Mouse (Mus musculus): ENCODE data around the gene Ninj2. TPM values are rescaled to one million over a fixed set of nuclear protein-coding genes. Genes with fewer than 3 reads are reported as not detected.
A peak's percentile ranks its signal among the peaks of the same experiment; 100 is the strongest.

Ninj2 gene
- polyA plus RNA-seq, 1 experiment, result not detected

DNA sequence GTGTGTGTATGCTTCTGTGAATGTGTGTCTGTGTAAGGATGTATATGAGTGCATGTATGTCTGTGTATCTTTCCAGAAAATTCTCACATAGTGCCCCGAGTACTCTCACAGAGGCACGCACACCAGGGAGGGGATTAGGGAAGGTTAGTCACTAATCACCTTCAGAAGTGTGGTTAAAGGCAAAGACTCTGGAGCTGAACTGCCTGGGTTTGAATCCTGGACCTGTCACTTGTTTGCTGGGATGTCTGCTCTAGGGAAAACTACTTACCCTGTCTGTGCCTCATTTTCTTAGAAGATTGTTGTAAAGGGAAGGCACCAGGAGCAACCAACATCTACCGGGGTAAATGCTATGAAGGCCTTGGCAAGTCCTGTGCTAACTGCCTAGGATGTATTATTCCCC, 22.3 kb downstream of the Ninj2 start:
- H3ac ChIP-seq (ENCODE audit: control insufficient read depth, insufficient read length, low read depth), result no peak overlapping the region
- no peak for TF ChIP-seq FOSL1 (IDR thresholded peaks at IDR 0.05; ENCODE audit: insufficient read depth, low read length, poor library complexity, severe bottlenecking)
- TF ChIP-seq CTCF (IDR thresholded peaks at IDR 0.05; ENCODE audit: control insufficient read depth, insufficient read depth, insufficient read length), result no peak
- TF ChIP-seq MYOG (IDR thresholded peaks at IDR 0.05; ENCODE audit: control insufficient read depth, extremely low read depth, insufficient read length), result no peak
- no peak for TF ChIP-seq USF1 (IDR thresholded peaks at IDR 0.05; ENCODE audit: low read depth)
- no peak for TF ChIP-seq MYOD1 (IDR thresholded peaks at IDR 0.05; ENCODE audit: control insufficient read depth, insufficient read length, low read depth)
- TF ChIP-seq MAX (IDR thresholded peaks at IDR 0.05), result no peak
- no peak for TF ChIP-seq CEBPB (IDR thresholded peaks at IDR 0.05; ENCODE audit: low read depth)
- H3K79me2 ChIP-seq (ENCODE audit: control insufficient read depth, insufficient read depth), result no peaks in the 10 kb centered on the region
- H3K79me3 ChIP-seq (ENCODE audit: low read depth), result no peaks in the 10 kb centered on the region
- H3K36me3 ChIP-seq (ENCODE audit: control insufficient read depth, insufficient read depth), result no peaks in the 10 kb centered on the region
- no peak overlapping the region for H3K4me3 ChIP-seq (ENCODE audit: insufficient read depth, poor library complexity, severe bottlenecking)
- no peaks in the 10 kb centered on the region for H3K27me3 ChIP-seq (ENCODE audit: control insufficient read depth, insufficient read depth, insufficient read length)

- no peak overlapping the region for H3ac ChIP-seq (ENCODE audit: control insufficient read depth, insufficient read length, low read depth)
- no peaks in the 10 kb centered on the region for H3K27me3 ChIP-seq (ENCODE audit: control insufficient read depth, insufficient read depth, insufficient read length)
- TF ChIP-seq USF1 (IDR thresholded peaks at IDR 0.05; ENCODE audit: low read depth), result no peak
- TF ChIP-seq MYOD1 (IDR thresholded peaks at IDR 0.05; ENCODE audit: control insufficient read depth, insufficient read length, low read depth), result no peak
- no peak for TF ChIP-seq MAX (IDR thresholded peaks at IDR 0.05)
- no peak for TF ChIP-seq CTCF (IDR thresholded peaks at IDR 0.05; ENCODE audit: control insufficient read depth, insufficient read depth, insufficient read length)
- TF ChIP-seq FOSL1 (IDR thresholded peaks at IDR 0.05; ENCODE audit: insufficient read depth, low read length, poor library complexity, severe bottlenecking), result no peak
- no peak for TF ChIP-seq MYOG (IDR thresholded peaks at IDR 0.05; ENCODE audit: control insufficient read depth, extremely low read depth, insufficient read length)
- no peak for TF ChIP-seq CEBPB (IDR thresholded peaks at IDR 0.05; ENCODE audit: low read depth)
These were observed 26.7 kb downstream of the Ninj2 start for GRCm38 (mm10) chr6:120119824-120120223.

GRCm38 (mm10) chr6:120124688-120125087, 31.5 kb downstream of the Ninj2 start:
- H3K27me3 ChIP-seq (ENCODE audit: control insufficient read depth, insufficient read depth, insufficient read length), result no peaks in the 10 kb centered on the region
- no peak overlapping the region for H3K4me3 ChIP-seq (ENCODE audit: insufficient read depth, poor library complexity, severe bottlenecking)
- no peaks in the 10 kb centered on the region for H3K79me3 ChIP-seq (ENCODE audit: low read depth)
- TF ChIP-seq CTCF (IDR thresholded peaks at IDR 0.05; ENCODE audit: control insufficient read depth, insufficient read depth, insufficient read length), result no peak
- no peak for TF ChIP-seq USF1 (IDR thresholded peaks at IDR 0.05; ENCODE audit: low read depth)
- TF ChIP-seq CEBPB (IDR thresholded peaks at IDR 0.05; ENCODE audit: low read depth), result no peak
- no peak for TF ChIP-seq MAX (IDR thresholded peaks at IDR 0.05)
- no peak for TF ChIP-seq MYOD1 (IDR thresholded peaks at IDR 0.05; ENCODE audit: control insufficient read depth, insufficient read length, low read depth)
- TF ChIP-seq FOSL1 (IDR thresholded peaks at IDR 0.05; ENCODE audit: insufficient read depth, low read length, poor library complexity, severe bottlenecking), result no peak
- TF ChIP-seq MYOG (IDR thresholded peaks at IDR 0.05; ENCODE audit: control insufficient read depth, extremely low read depth, insufficient read length), result no peak
- no peaks in the 10 kb centered on the region for H3K36me3 ChIP-seq (ENCODE audit: control insufficient read depth, insufficient read depth)
- no peaks in the 10 kb centered on the region for H3K79me2 ChIP-seq (ENCODE audit: control insufficient read depth, insufficient read depth)
- no peak overlapping the region for H3ac ChIP-seq (ENCODE audit: control insufficient read depth, insufficient read length, low read depth)

More at GRCm38 (mm10) chr6:120119824-120120223, 26.7 kb downstream of the Ninj2 start:
- Histone ChIP-seq H3K79me3 (ENCODE audit: low read depth) (no peaks in the 10 kb centered on the region), H3K36me3 (ENCODE audit: control insufficient read depth, insufficient read depth) (no peaks in the 10 kb centered on the region), H3K79me2 (ENCODE audit: control insufficient read depth, insufficient read depth) (no peaks in the 10 kb centered on the region), H3K4me3 (ENCODE audit: insufficient read depth, poor library complexity, severe bottlenecking) (no peak overlapping the region)

DNA sequence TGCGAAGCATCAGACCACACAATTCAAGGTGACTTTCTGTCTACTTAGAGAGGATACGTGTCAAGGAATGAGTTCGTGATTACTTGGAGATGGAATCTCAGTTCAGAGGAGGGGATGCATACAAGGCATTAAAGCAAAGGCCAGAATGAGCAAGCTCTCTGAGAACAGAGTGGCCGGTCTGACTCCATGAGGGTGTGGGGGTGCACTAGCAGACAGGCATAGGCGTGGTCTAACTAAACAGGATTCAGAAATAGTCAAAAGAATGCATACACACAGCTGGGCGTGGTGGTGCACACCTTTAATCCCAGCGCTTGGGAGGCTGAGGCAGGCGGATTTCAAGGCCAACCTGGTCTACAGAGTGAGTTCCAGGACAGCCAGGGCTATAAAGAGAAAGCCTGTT, 33.3 kb downstream of the Ninj2 start:
- Histone ChIP-seq H3ac (ENCODE audit: control insufficient read depth, insufficient read length, low read depth) (no peak overlapping the region), H3K79me3 (ENCODE audit: low read depth) (no peaks in the 10 kb centered on the region), H3K79me2 (ENCODE audit: control insufficient read depth, insufficient read depth) (no peaks in the 10 kb centered on the region), H3K27me3 (ENCODE audit: control insufficient read depth, insufficient read depth, insufficient read length) (no peaks in the 10 kb centered on the region), H3K4me3 (ENCODE audit: insufficient read depth, poor library complexity, severe bottlenecking) (no peak overlapping the region), H3K36me3 (ENCODE audit: control insufficient read depth, insufficient read depth) (no peaks in the 10 kb centered on the region)
- no peak for TF ChIP-seq FOSL1 (IDR thresholded peaks at IDR 0.05; ENCODE audit: insufficient read depth, low read length, poor library complexity, severe bottlenecking)
- no peak for TF ChIP-seq MYOD1 (IDR thresholded peaks at IDR 0.05; ENCODE audit: control insufficient read depth, insufficient read length, low read depth)
- TF ChIP-seq CTCF (IDR thresholded peaks at IDR 0.05; ENCODE audit: control insufficient read depth, insufficient read depth, insufficient read length), result no peak
- TF ChIP-seq MYOG (IDR thresholded peaks at IDR 0.05; ENCODE audit: control insufficient read depth, extremely low read depth, insufficient read length), result no peak
- no peak for TF ChIP-seq USF1 (IDR thresholded peaks at IDR 0.05; ENCODE audit: low read depth)
- no peak for TF ChIP-seq CEBPB (IDR thresholded peaks at IDR 0.05; ENCODE audit: low read depth)
- TF ChIP-seq MAX (IDR thresholded peaks at IDR 0.05), result no peak

DNA sequence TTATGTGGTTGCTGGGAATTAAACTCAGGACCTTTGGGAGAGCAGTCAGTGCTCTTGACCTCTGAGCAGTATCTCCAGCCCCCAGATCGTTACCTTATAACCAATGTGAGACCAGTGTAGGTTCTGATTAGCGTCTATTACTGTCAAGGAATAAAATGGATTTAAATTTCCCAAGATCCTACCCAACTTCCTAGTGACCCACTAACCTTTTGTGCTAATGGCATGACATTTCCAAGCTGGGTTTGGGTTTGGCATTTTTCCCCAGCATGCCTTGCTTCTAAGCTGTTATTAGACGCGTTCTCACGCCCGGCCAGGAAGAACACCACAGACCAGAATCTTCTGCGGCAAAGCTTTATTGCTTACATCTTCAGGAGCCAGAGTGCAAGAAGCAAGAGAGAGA, 34.2 kb downstream of the Ninj2 start:
- H3K79me3 ChIP-seq (ENCODE audit: low read depth), result no peaks in the 10 kb centered on the region
- TF ChIP-seq FOSL1 (IDR thresholded peaks at IDR 0.05; ENCODE audit: insufficient read depth, low read length, poor library complexity, severe bottlenecking) (no peak), USF1 (IDR thresholded peaks at IDR 0.05; ENCODE audit: low read depth) (no peak), MAX (IDR thresholded peaks at IDR 0.05) (no peak), MYOG (IDR thresholded peaks at IDR 0.05; ENCODE audit: control insufficient read depth, extremely low read depth, insufficient read length) (no peak), MYOD1 (IDR thresholded peaks at IDR 0.05; ENCODE audit: control insufficient read depth, insufficient read length, low read depth) (no peak), CTCF (IDR thresholded peaks at IDR 0.05; ENCODE audit: control insufficient read depth, insufficient read depth, insufficient read length) (no peak), CEBPB (IDR thresholded peaks at IDR 0.05; ENCODE audit: low read depth) (no peak)
- no peaks in the 10 kb centered on the region for H3K36me3 ChIP-seq (ENCODE audit: control insufficient read depth, insufficient read depth)
- H3K79me2 ChIP-seq (ENCODE audit: control insufficient read depth, insufficient read depth), result no peaks in the 10 kb centered on the region
- no peak overlapping the region for H3K4me3 ChIP-seq (ENCODE audit: insufficient read depth, poor library complexity, severe bottlenecking)
- no peaks in the 10 kb centered on the region for H3K27me3 ChIP-seq (ENCODE audit: control insufficient read depth, insufficient read depth, insufficient read length)
- H3ac ChIP-seq (ENCODE audit: control insufficient read depth, insufficient read length, low read depth), result no peak overlapping the region

DNA sequence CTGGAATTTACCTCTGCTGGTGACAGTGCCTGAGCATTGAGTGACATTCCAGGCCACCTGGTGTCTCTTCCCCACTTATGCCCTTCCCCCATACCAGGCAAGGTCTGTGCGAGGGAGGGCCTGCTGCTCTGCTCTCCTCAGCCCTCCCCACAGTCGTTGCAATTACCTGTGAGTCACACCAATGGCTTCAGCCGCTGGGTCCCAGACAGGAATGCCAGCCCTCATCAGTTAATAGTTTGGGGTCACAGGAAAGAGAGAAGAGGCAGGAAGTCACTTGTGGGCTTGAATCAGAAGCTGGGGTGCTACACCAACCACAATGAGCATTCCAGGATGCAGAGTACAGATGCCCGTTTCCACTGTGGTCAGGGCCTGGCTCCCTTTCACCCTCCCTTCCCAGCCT, 41.6 kb downstream of the Ninj2 start:
- Histone ChIP-seq H3ac (ENCODE audit: control insufficient read depth, insufficient read length, low read depth) (no peak overlapping the region), H3K79me2 (ENCODE audit: control insufficient read depth, insufficient read depth) (no peaks in the 10 kb centered on the region), H3K79me3 (ENCODE audit: low read depth) (no peaks in the 10 kb centered on the region), H3K27me3 (ENCODE audit: control insufficient read depth, insufficient read depth, insufficient read length) (no peaks in the 10 kb centered on the region), H3K4me3 (ENCODE audit: insufficient read depth, poor library complexity, severe bottlenecking) (no peak overlapping the region), H3K36me3 (ENCODE audit: control insufficient read depth, insufficient read depth) (no peaks in the 10 kb centered on the region)
- peak; percentile 74 for TF ChIP-seq FOSL1 (IDR thresholded peaks at IDR 0.05; ENCODE audit: insufficient read depth, low read length, poor library complexity, severe bottlenecking)
- peak; percentile 86 for TF ChIP-seq MYOD1 (IDR thresholded peaks at IDR 0.05; ENCODE audit: control insufficient read depth, insufficient read length, low read depth)
- no peak for TF ChIP-seq USF1 (IDR thresholded peaks at IDR 0.05; ENCODE audit: low read depth)
